Mouse (Mus musculus) lung, embryonic 14.5 days (tissue): ENCODE data around the gene Rhoq. TPM values are rescaled to one million over a fixed set of nuclear protein-coding genes. Genes with fewer than 3 reads are reported as not detected.

Experiments used
- ATAC-seq: fragments of 200-750 bp; cut with Nextera tagmentation; 2 replicates; pipeline ENCODE4 v1.8.0; 2017; ENCODE audit warnings: mild to moderate bottlenecking, moderate TSS enrichment, moderate library complexity; ENCODE audit not compliant: insufficient read depth
- DNase-seq: peaks from one replicate; pipeline ENCODE4 v3.0.0-alpha.2; 2015
- H3K27ac ChIP-seq: fragments of 300-500 bp; sonication (generic); 2 replicates; pipeline ENCODE4 v1.5.1; 2014; ENCODE audit warnings: low read depth, mild to moderate bottlenecking, moderate library complexity
- H3K27me3 ChIP-seq: fragments of 300-500 bp; sonication (generic); 2 replicates; pipeline ENCODE4 v1.6.1; 2014; ENCODE audit warnings: low read length, control low read depth; ENCODE audit not compliant: insufficient read depth
- H3K36me3 ChIP-seq: fragments of 300-500 bp; sonication (generic); 2 replicates; pipeline ENCODE4 v1.6.1; 2014; ENCODE audit warnings: control low read depth; ENCODE audit not compliant: insufficient read depth
- H3K4me1 ChIP-seq: fragments of 300-500 bp; sonication (generic); 2 replicates; pipeline ENCODE4 v1.6.1; 2014; ENCODE audit warnings: antibody characterized with exemption, control low read depth; ENCODE audit not compliant: insufficient read depth
- H3K4me2 ChIP-seq: fragments of 300-500 bp; sonication (generic); 2 replicates; pipeline ENCODE4 v1.6.1; 2014; ENCODE audit warnings: mild to moderate bottlenecking
- H3K4me3 ChIP-seq: fragments of 300-500 bp; sonication (generic); 2 replicates; pipeline ENCODE4 v1.5.1; 2014; ENCODE audit warnings: low read depth, low read length
- H3K9ac ChIP-seq: fragments of 300-500 bp; sonication (generic); 2 replicates; pipeline ENCODE4 v1.6.1; 2014
- H3K9me3 ChIP-seq: fragments of 300-500 bp; sonication (generic); 2 replicates; pipeline ENCODE4 v1.6.1; 2016; ENCODE audit warnings: low read depth, low read length, control low read depth
- CTCF ChIP-seq: IDR thresholded peaks from 2 replicates; pipeline ENCODE4 v1.5.1; 2016; ENCODE audit warnings: antibody characterized with exemption, low read depth
- WGBS: fragments of 180-500 bp; shearing (Covaris S2); extraction: QIAGEN DNeasy Blood & Tissue Kit; methylation state at CpG from one replicate; pipeline ENCODE4 v1.1.7; 2014; 5-methylcytosine and 5-hydroxymethylcytosine counted together
- polyA plus RNA-seq: library from polyadenylated mRNA; unstranded; fragments of >200 nt; fragmentation: Nextera tagmentation; extraction: Ambion mirVana; gene quantifications from 2 replicates; pipeline ENCODE4 v1.2.1, GENCODE M21; 2014

The Rhoq gene
- polyA plus RNA-seq, 1 experiment from 2014 or later = 17.6 TPM

- DNase-seq = no peak
- H3K9ac ChIP-seq = no peak overlapping the region
- peaks cover 13% of the 10 kb centered on the region for H3K4me1 ChIP-seq
- H3K27me3 ChIP-seq = no peaks in the 10 kb centered on the region
- no peak overlapping the region for H3K4me3 ChIP-seq
- H3K9me3 ChIP-seq = no peaks in the 10 kb centered on the region
- peaks cover 36% of the 10 kb centered on the region; the same call in 1 of the 2 replicates for H3K36me3 ChIP-seq
- no peak overlapping the region for H3K4me2 ChIP-seq
- no peak for TF ChIP-seq CTCF
- ATAC-seq = no peak
- H3K27ac ChIP-seq = no peak overlapping the region
- 74% methylated on average over 10 of the region's 10 CpGs for WGBS
Measured at GRCm38 (mm10) chr17:86967536-86968525, 4.9 kb downstream of the Rhoq start.

- H3K9ac ChIP-seq = no peak overlapping the region
- H3K4me2 ChIP-seq = no peak overlapping the region
- no peak overlapping the region for H3K27ac ChIP-seq
- no peaks in the 10 kb centered on the region for H3K9me3 ChIP-seq
- DNase-seq (no peak), ATAC-seq (no peak)
- peaks cover 13% of the 10 kb centered on the region for H3K4me1 ChIP-seq
- H3K4me3 ChIP-seq = no peak overlapping the region
- 87% methylated on average over 5 of the region's 5 CpGs for WGBS
- no peaks in the 10 kb centered on the region for H3K27me3 ChIP-seq
- no peak for TF ChIP-seq CTCF
- peaks cover 43% of the 10 kb centered on the region for H3K36me3 ChIP-seq
Measured at GRCm38 (mm10) chr17:86968581-86968980, 5.7 kb downstream of the Rhoq start.

GRCm38 (mm10) chr17:86969582-86969981 is 6.7 kb downstream of the Rhoq start:
- WGBS = 67% methylated on average over 5 of the region's 5 CpGs
- peaks cover 8% of the 10 kb centered on the region for H3K4me1 ChIP-seq

GRCm38 (mm10) chr17:86970026-86970750 is 7.3 kb downstream of the Rhoq start:
- Histone ChIP-seq H3K4me1 (peaks cover 3% of the 10 kb centered on the region), H3K36me3 (peaks cover 50% of the 10 kb centered on the region), H3K27ac (no peak overlapping the region), H3K4me2 (no peak overlapping the region), H3K9ac (no peak overlapping the region), H3K4me3 (no peak overlapping the region), H3K27me3 (no peaks in the 10 kb centered on the region), H3K9me3 (no peaks in the 10 kb centered on the region)
- WGBS = 89% methylated on average over 15 of the region's 15 CpGs
- TF ChIP-seq CTCF = no peak
- DNase-seq = no peak
- no peak for ATAC-seq

More at GRCm38 (mm10) chr17:86969582-86969981, 6.7 kb downstream of the Rhoq start:
- no peak for TF ChIP-seq CTCF
- Histone ChIP-seq H3K27me3 (no peaks in the 10 kb centered on the region), H3K36me3 (peaks cover 50% of the 10 kb centered on the region), H3K4me3 (no peak overlapping the region), H3K9ac (no peak overlapping the region), H3K27ac (no peak overlapping the region), H3K9me3 (no peaks in the 10 kb centered on the region), H3K4me2 (no peak overlapping the region)
- ATAC-seq = no peak
- DNase-seq = no peak

- WGBS = 81% methylated on average over 5 of the region's 5 CpGs
- DNase-seq (no peak), ATAC-seq (no peak)
- no peak for TF ChIP-seq CTCF
- no peaks in the 10 kb centered on the region for H3K27me3 ChIP-seq
- no peak overlapping the region for H3K4me3 ChIP-seq
- no peak overlapping the region for H3K27ac ChIP-seq
- H3K36me3 ChIP-seq = peaks cover 48% of the 10 kb centered on the region
- H3K4me2 ChIP-seq = no peak overlapping the region
- H3K9ac ChIP-seq = no peak overlapping the region
- H3K9me3 ChIP-seq = no peaks in the 10 kb centered on the region
- H3K4me1 ChIP-seq = no peaks in the 10 kb centered on the region
Measured at GRCm38 (mm10) chr17:86971036-86971435, 8.2 kb downstream of the Rhoq start.

GRCm38 (mm10) chr17:86971860-86972259 is 9.0 kb downstream of the Rhoq start:
- Histone ChIP-seq H3K27ac (no peak overlapping the region), H3K36me3 (peaks cover 50% of the 10 kb centered on the region), H3K4me1 (no peaks in the 10 kb centered on the region), H3K9me3 (no peaks in the 10 kb centered on the region), H3K9ac (no peak overlapping the region), H3K4me3 (no peak overlapping the region), H3K27me3 (no peaks in the 10 kb centered on the region), H3K4me2 (no peak overlapping the region)
- TF ChIP-seq CTCF = no peak
- DNase-seq (no peak), ATAC-seq (no peak)
- 89% methylated on average over 7 of the region's 7 CpGs for WGBS

- H3K27ac ChIP-seq = no peak overlapping the region
- ATAC-seq (no peak), DNase-seq (no peak)
- no peaks in the 10 kb centered on the region for H3K27me3 ChIP-seq
- TF ChIP-seq CTCF = no peak
- peaks cover 45% of the 10 kb centered on the region for H3K36me3 ChIP-seq
- WGBS = 95% methylated on average over 2 of the region's 2 CpGs
- no peak overlapping the region for H3K9ac ChIP-seq
- no peaks in the 10 kb centered on the region for H3K4me1 ChIP-seq
- no peaks in the 10 kb centered on the region for H3K9me3 ChIP-seq
- no peak overlapping the region for H3K4me2 ChIP-seq
- no peak overlapping the region for H3K4me3 ChIP-seq
Measured at GRCm38 (mm10) chr17:86973097-86973496, 10.2 kb downstream of the Rhoq start.
